Mouse (Mus musculus): Measurements from ENCODE around the gene Ssna1.

- TF ChIP-seq POLR2A (IDR thresholded peaks at IDR 0.05; ENCODE audit: low read depth, low read length) (no peak), CTCF (IDR thresholded peaks at IDR 0.05; ENCODE audit: extremely low read depth, insufficient read depth, insufficient read length, insufficient replicate concordance) (no peak)
Measured at GRCm38 (mm10) chr2:25318119-25318966, 46.1 kb upstream of the Ssna1 start.
